Mouse (Mus musculus) intestine, embryonic 14.5 days (tissue): Measurements from ENCODE around the gene Ppm1n. TPM values are rescaled to one million over a fixed set of nuclear protein-coding genes. Genes with fewer than 3 reads are reported as not detected.
A peak's percentile ranks its signal among the peaks of the same experiment; 100 is the strongest.

Experiments used
- ATAC-seq: fragments of 200-750 bp; cut with Nextera tagmentation; replicated peaks from 2 replicates; pipeline ENCODE4 v1.8.0; 2017; ENCODE audit warnings: low read depth, moderate number of reproducible peaks, moderate TSS enrichment, moderate library complexity; ENCODE audit not compliant: low FRiP score, low TSS enrichment
- DNase-seq: peaks from one replicate; pipeline ENCODE4 v3.0.0-alpha.2; 2018; ENCODE audit warnings: low spot score
- H3K27ac ChIP-seq: fragments of 300-500 bp; sonication (generic); 2 replicates; pipeline ENCODE4 v1.5.1; 2014; ENCODE audit warnings: low read depth, mild to moderate bottlenecking, control low read depth
- H3K27me3 ChIP-seq: fragments of 300-500 bp; sonication (generic); replicated peaks from 2 replicates; pipeline ENCODE4 v1.6.1; 2014; ENCODE audit warnings: low read length, control low read depth; ENCODE audit not compliant: control insufficient read depth, insufficient read depth
- H3K36me3 ChIP-seq: fragments of 300-500 bp; sonication (generic); 2 replicates; pipeline ENCODE4 v1.6.1; 2014; ENCODE audit warnings: low read length, control low read depth; ENCODE audit not compliant: control insufficient read depth, insufficient read depth
- H3K4me1 ChIP-seq: fragments of 300-500 bp; sonication (generic); replicated peaks from 2 replicates; pipeline ENCODE4 v1.6.1; 2014; ENCODE audit warnings: low read length, control low read depth, mixed read lengths; ENCODE audit not compliant: control insufficient read depth, insufficient read depth
- H3K4me2 ChIP-seq: fragments of 300-500 bp; sonication (generic); 2 replicates; pipeline ENCODE4 v1.6.1; 2014; ENCODE audit warnings: low read length
- H3K4me3 ChIP-seq: fragments of 300-500 bp; sonication (generic); 2 replicates; pipeline ENCODE4 v1.5.1; 2014; ENCODE audit warnings: low read depth, low read length, control low read depth, mixed read lengths
- H3K9ac ChIP-seq: fragments of 300-500 bp; sonication (generic); 2 replicates; pipeline ENCODE4 v1.6.1; 2014; ENCODE audit warnings: mild to moderate bottlenecking, low read length
- H3K9me3 ChIP-seq: fragments of 300-500 bp; sonication (generic); 2 replicates; pipeline ENCODE4 v1.6.1; 2016; ENCODE audit warnings: low read length, control low read depth; ENCODE audit not compliant: control insufficient read depth
- WGBS: fragments of 180-500 bp; shearing (Covaris S2); extraction: QIAGEN DNeasy Blood & Tissue Kit; methylation state at CpG from one replicate; pipeline ENCODE4 v1.1.7; 2014; 5-methylcytosine and 5-hydroxymethylcytosine counted together
- polyA plus RNA-seq: library from polyadenylated mRNA; unstranded; fragments of >200 nt; fragmentation: Nextera tagmentation; extraction: Ambion mirVana; gene quantifications from 2 replicates; pipeline ENCODE4 v1.2.1, GENCODE M21; 2014

Ppm1n gene
- polyA plus RNA-seq, result 0.14 and 0.31 TPM in 2 replicates

- H3K27me3 ChIP-seq, result peaks cover 52% of the 10 kb centered on the region
- no peak within 1 kb of the TSS for H3K27ac ChIP-seq
- ATAC-seq, result no peak
- H3K4me3 ChIP-seq, result peak within 1 kb of the TSS; percentile 7
- H3K4me2 ChIP-seq, result peak within 1 kb of the TSS; percentile 40
- peak; percentile 63 for DNase-seq
- 0 out of 2 replicates have a peak, but pooled peaks cover 5% of the 10 kb centered on the region for H3K4me1 ChIP-seq
- H3K9ac ChIP-seq, result no peak within 1 kb of the TSS
- no peaks in the 10 kb centered on the region for H3K9me3 ChIP-seq
- no peaks in the 10 kb centered on the region for H3K36me3 ChIP-seq
- under 1% methylated on average over 46 of the region's 46 CpGs for WGBS
Observed at GRCm38 (mm10) chr7:19279581-19280114, at the start of gene Ppm1n. TSS of gene Ppm1n (minus strand) at chr7:19280064.

GRCm38 (mm10) chr7:19328425-19328824 lies 48.6 kb upstream of the Ppm1n start:
- no peak overlapping the region for H3K9ac ChIP-seq
- H3K4me2 ChIP-seq, result no peak overlapping the region
- no peak for DNase-seq
- H3K4me1 ChIP-seq, result peaks cover 14% of the 10 kb centered on the region
- H3K27me3 ChIP-seq, result no peaks in the 10 kb centered on the region
- H3K4me3 ChIP-seq, result no peak overlapping the region
- H3K36me3 ChIP-seq, result no peaks in the 10 kb centered on the region
- ATAC-seq, result no peak
- no peaks in the 10 kb centered on the region for H3K9me3 ChIP-seq
- H3K27ac ChIP-seq, result no peak overlapping the region

- Histone ChIP-seq H3K27me3 (0 out of 2 replicates have a peak, but pooled peaks cover under 1% of the 10 kb centered on the region), H3K36me3 (no peaks in the 10 kb centered on the region), H3K9ac (peak overlapping the region; percentile 57), H3K4me2 (peak overlapping the region; percentile 77; the same call in 1 of the 2 replicates), H3K27ac (peak overlapping the region; percentile 92; the same call in 1 of the 2 replicates), H3K9me3 (no peaks in the 10 kb centered on the region), H3K4me3 (no peak overlapping the region), H3K4me1 (peaks cover 14% of the 10 kb centered on the region)
- no peak for DNase-seq
- no peak for ATAC-seq
- WGBS, result 86% methylated on average over 5 of the region's 5 CpGs
Observed at GRCm38 (mm10) chr7:19327782-19328181, 47.9 kb upstream of the Ppm1n start.

GRCm38 (mm10) chr7:19327128-19327527 lies 47.3 kb upstream of the Ppm1n start:
- Histone ChIP-seq H3K27ac (peak overlapping the region; percentile 92), H3K4me2 (peak overlapping the region; percentile 77), H3K4me3 (peak overlapping the region; percentile 41), H3K36me3 (no peaks in the 10 kb centered on the region), H3K9me3 (no peaks in the 10 kb centered on the region), H3K27me3 (0 out of 2 replicates have a peak, but pooled peaks cover 4% of the 10 kb centered on the region), H3K4me1 (peaks cover 14% of the 10 kb centered on the region), H3K9ac (peak overlapping the region; percentile 57)
- DNase-seq (peak; percentile 91), ATAC-seq (peak; percentile 59)
- 1% methylated on average over 22 of the region's 22 CpGs for WGBS

GRCm38 (mm10) chr7:19326359-19326758 lies 46.5 kb upstream of the Ppm1n start:
- WGBS, result under 1% methylated on average over 19 of the region's 20 CpGs
- H3K4me3 ChIP-seq, result peak overlapping the region; percentile 41
- peak overlapping the region; percentile 57 for H3K9ac ChIP-seq
- H3K27ac ChIP-seq, result peak overlapping the region; percentile 92
- peak overlapping the region; percentile 77 for H3K4me2 ChIP-seq
- peaks cover 14% of the 10 kb centered on the region for H3K4me1 ChIP-seq
- H3K9me3 ChIP-seq, result no peaks in the 10 kb centered on the region
- H3K27me3 ChIP-seq, result 0 out of 2 replicates have a peak, but pooled peaks cover 4% of the 10 kb centered on the region
- no peaks in the 10 kb centered on the region for H3K36me3 ChIP-seq
- peak; percentile 91 for DNase-seq
- peak; percentile 72 for ATAC-seq

- Histone ChIP-seq H3K9me3 (no peaks in the 10 kb centered on the region), H3K4me1 (peaks cover 14% of the 10 kb centered on the region), H3K27ac (no peak overlapping the region), H3K9ac (0 out of 2 replicates have a peak overlapping the region, but pooled peaks have one; percentile 57), H3K4me3 (no peak overlapping the region), H3K36me3 (no peaks in the 10 kb centered on the region), H3K27me3 (0 out of 2 replicates have a peak, but pooled peaks cover 4% of the 10 kb centered on the region), H3K4me2 (peak overlapping the region; percentile 77)
- ATAC-seq (no peak), DNase-seq (no peak)
- 70% methylated on average over 21 of the region's 21 CpGs for WGBS
Observed at GRCm38 (mm10) chr7:19325262-19326199, 45.7 kb upstream of the Ppm1n start.

- H3K27ac ChIP-seq, result no peak overlapping the region
- peaks cover 18% of the 10 kb centered on the region for H3K4me1 ChIP-seq
- DNase-seq, result no peak
- H3K9me3 ChIP-seq, result no peaks in the 10 kb centered on the region
- 0 out of 2 replicates have a peak, but pooled peaks cover 4% of the 10 kb centered on the region for H3K27me3 ChIP-seq
- no peak overlapping the region for H3K9ac ChIP-seq
- H3K36me3 ChIP-seq, result no peaks in the 10 kb centered on the region
- no peak overlapping the region for H3K4me3 ChIP-seq
- H3K4me2 ChIP-seq, result no peak overlapping the region
- 88% methylated on average over 11 of the region's 11 CpGs for WGBS
- no peak for ATAC-seq
Observed at GRCm38 (mm10) chr7:19324221-19324620, 44.4 kb upstream of the Ppm1n start.

- no peak for DNase-seq
- H3K4me3 ChIP-seq, result no peak overlapping the region
- peaks cover 16% of the 10 kb centered on the region for H3K4me1 ChIP-seq
- H3K9ac ChIP-seq, result no peak overlapping the region
- H3K4me2 ChIP-seq, result no peak overlapping the region
- no peak overlapping the region for H3K27ac ChIP-seq
- WGBS, result 42% methylated on average over 9 of the region's 9 CpGs
- H3K9me3 ChIP-seq, result no peaks in the 10 kb centered on the region
- no peaks in the 10 kb centered on the region for H3K36me3 ChIP-seq
- H3K27me3 ChIP-seq, result peaks cover 14% of the 10 kb centered on the region; the same call in 1 of the 2 replicates
- no peak for ATAC-seq
Observed at GRCm38 (mm10) chr7:19322489-19322888, 42.6 kb upstream of the Ppm1n start.
